Mouse (Mus musculus): ENCODE results near the gene Cc2d2a. TPM values are rescaled to one million over a fixed set of nuclear protein-coding genes. Genes with fewer than 3 reads are reported as not detected.

Cc2d2a gene
- total and polyA plus RNA-seq, 3 experiments, result not detected

DNA sequence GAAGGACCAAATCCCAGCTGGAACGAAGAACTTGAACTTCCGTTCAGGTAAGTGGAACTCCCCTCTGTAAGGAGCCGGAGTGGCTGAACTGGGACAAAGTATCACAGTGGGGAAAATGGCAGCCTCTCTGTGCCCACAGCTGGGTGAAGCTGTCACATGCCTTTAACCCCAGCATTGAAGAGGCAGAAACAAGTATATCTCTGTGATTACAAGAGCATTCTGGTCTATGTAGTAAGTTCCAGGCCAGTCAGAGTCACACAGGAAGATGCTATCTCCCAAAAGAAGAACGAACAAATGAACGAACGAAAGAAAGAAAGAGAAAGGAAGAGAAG lies 60.3 kb downstream of the Cc2d2a start:
- Histone ChIP-seq H3K36me3 (ENCODE audit: control insufficient read depth in 1 of 2, insufficient read depth in 2 of 2, low read length in 2 of 2) (no peaks in the 10 kb centered on the region), H3K4me1 (ENCODE audit: control insufficient read depth in 1 of 2, insufficient read depth in 2 of 2, low read length in 2 of 2) (no peaks in the 10 kb centered on the region), H3K4me3 (ENCODE audit: control insufficient read depth in 1 of 2, insufficient read depth in 1 of 2, low read depth in 2 of 2, low read length in 2 of 2) (no peak overlapping the region), H3K9ac (ENCODE audit: control insufficient read depth, low read depth, low read length, poor library complexity, severe bottlenecking) (no peak overlapping the region), H3K9me3 (replicated peaks; ENCODE audit: insufficient read depth, low read length) (no peaks in the 10 kb centered on the region), H3K27me3 (ENCODE audit: control insufficient read depth in 1 of 2, insufficient read depth in 2 of 2, low read length in 2 of 2) (peaks cover 0 to 1% of the 10 kb centered on the region in 2 experiments; a peak in 1 of 4 replicates), H3K27ac (ENCODE audit: control insufficient read depth, low read depth, low read length) (no peak overlapping the region), H3K79me2 (ENCODE audit: control insufficient read depth, insufficient read depth, low read length, poor library complexity) (no peaks in the 10 kb centered on the region)
- DNase-seq (ENCODE audit: low read depth, low spot score), result no peak
- TF ChIP-seq TAL1 (IDR thresholded peaks at IDR 0.05; ENCODE audit: low read length) (no peak), MAZ (IDR thresholded peaks at IDR 0.05; ENCODE audit: low read depth, low read length) (no peak), MYC (IDR thresholded peaks at IDR 0.05; ENCODE audit: low read depth, low read length) (no peak), MAX (IDR thresholded peaks at IDR 0.05; ENCODE audit: low read length) (no peak), POLR2AphosphoS2 (IDR thresholded peaks at IDR 0.05; ENCODE audit: low read length) (no peak), CTCF (IDR thresholded peaks at IDR 0.05 in 2 of 3, conservative IDR thresholded peaks at IDR 0.05 in 1 of 3; ENCODE audit: control insufficient read depth in 1 of 3, insufficient read depth in 1 of 3, low read depth in 2 of 3, low read length in 3 of 3, poor library complexity in 1 of 3, severe bottlenecking in 1 of 3) (no peak)

DNA sequence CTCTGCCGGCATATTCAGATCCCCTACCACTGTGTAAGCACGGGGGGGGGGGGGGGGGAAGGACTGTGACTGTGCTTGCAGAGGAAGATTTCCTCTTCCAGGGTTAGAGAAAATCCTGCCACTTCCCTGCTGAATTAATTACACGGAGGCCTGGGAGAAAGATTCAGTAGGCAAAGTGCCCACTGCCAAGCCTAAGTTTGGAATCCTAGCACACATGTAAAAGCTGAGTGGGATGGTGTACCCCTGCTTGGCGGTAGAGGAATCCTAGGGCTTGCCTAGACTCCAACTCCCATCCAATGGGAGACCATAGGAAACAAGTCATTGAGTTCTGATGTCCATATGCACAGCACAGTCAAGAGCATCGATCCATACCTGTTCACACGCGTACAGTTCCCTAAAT lies 61.7 kb downstream of the Cc2d2a start:
- DNase-seq (ENCODE audit: low read depth, low spot score), result no peak
- H3K9ac ChIP-seq (ENCODE audit: control insufficient read depth, low read depth, low read length, poor library complexity, severe bottlenecking), result no peak overlapping the region
- H3K27me3 ChIP-seq (ENCODE audit: control insufficient read depth in 1 of 2, insufficient read depth in 2 of 2, low read length in 2 of 2), result peaks cover 0 to 1% of the 10 kb centered on the region in 2 experiments; a peak in 1 of 4 replicates
- no peak overlapping the region for H3K27ac ChIP-seq (ENCODE audit: control insufficient read depth, low read depth, low read length)
- no peaks in the 10 kb centered on the region for H3K9me3 ChIP-seq (replicated peaks; ENCODE audit: insufficient read depth, low read length)
- no peaks in the 10 kb centered on the region for H3K36me3 ChIP-seq (ENCODE audit: control insufficient read depth in 1 of 2, insufficient read depth in 2 of 2, low read length in 2 of 2)
- no peak overlapping the region for H3K4me3 ChIP-seq (ENCODE audit: control insufficient read depth in 1 of 2, insufficient read depth in 1 of 2, low read depth in 2 of 2, low read length in 2 of 2)
- H3K4me1 ChIP-seq (ENCODE audit: control insufficient read depth in 1 of 2, insufficient read depth in 2 of 2, low read length in 2 of 2), result no peaks in the 10 kb centered on the region
- no peak for TF ChIP-seq CHD1 (IDR thresholded peaks at IDR 0.05; ENCODE audit: low read depth, low read length)
- no peak for TF ChIP-seq NRF1 (IDR thresholded peaks at IDR 0.05; ENCODE audit: insufficient read depth, low read depth, low read length, poor library complexity, severe bottlenecking)
- no peak for TF ChIP-seq USF2 (IDR thresholded peaks at IDR 0.05; ENCODE audit: borderline replicate concordance in 1 of 2, insufficient read depth in 1 of 2, low read depth in 1 of 2, low read length in 2 of 2)
- no peak for TF ChIP-seq SMC3 (IDR thresholded peaks at IDR 0.05; ENCODE audit: low read depth, low read length)
- no peaks in the 10 kb centered on the region for H3K79me2 ChIP-seq (ENCODE audit: control insufficient read depth, insufficient read depth, low read length, poor library complexity)

DNA sequence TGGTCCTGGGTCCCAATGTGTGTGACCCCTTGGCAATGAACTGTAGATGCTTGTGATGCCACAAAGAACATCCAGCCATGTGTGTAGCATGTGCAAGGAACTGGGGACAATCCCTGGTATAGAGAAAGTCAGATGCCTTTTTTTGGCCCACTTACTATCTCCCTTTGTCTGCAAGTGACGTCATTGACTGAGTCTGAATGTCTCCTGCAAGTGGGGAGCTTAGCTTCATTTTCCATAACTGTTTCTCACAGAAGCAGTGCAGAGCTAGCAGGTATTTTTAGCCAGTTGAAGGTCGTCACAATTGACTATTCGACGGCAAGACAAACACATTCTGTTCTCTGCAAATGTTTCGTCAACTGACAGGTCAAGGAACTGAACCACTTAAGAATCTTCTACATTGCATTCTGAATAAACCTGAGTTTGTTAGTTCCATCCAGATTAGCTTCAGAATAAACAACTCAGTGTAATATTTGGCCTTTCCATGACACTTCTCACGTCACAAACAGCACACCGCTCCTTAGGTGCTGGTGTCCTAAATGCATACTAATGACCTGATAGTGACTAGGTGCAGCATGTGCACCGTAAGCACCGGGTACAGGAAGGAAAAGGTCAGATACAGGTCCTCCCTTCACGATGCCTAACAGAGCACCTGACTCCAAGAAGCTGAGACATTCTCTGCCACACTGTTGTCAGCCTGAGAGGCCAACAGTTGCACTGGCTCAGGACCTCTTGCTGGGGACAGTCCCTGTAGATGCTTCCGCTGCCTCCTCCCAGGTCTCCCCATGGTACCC lies 66.4 kb downstream of the Cc2d2a start:
- no peak for DNase-seq (ENCODE audit: low read depth, low spot score)
- H3K9me3 ChIP-seq (replicated peaks; ENCODE audit: insufficient read depth, low read length), result no peaks in the 10 kb centered on the region
- H3K27me3 ChIP-seq (ENCODE audit: control insufficient read depth in 1 of 2, insufficient read depth in 2 of 2, low read length in 2 of 2), result no peaks in the 10 kb centered on the region
- H3K4me3 ChIP-seq (ENCODE audit: control insufficient read depth in 1 of 2, insufficient read depth in 1 of 2, low read depth in 2 of 2, low read length in 2 of 2), result no peak overlapping the region
- TF ChIP-seq E2F4 (IDR thresholded peaks at IDR 0.05; ENCODE audit: borderline replicate concordance, low read depth, low read length), result no peak
- no peak for TF ChIP-seq CHD2 (IDR thresholded peaks at IDR 0.05; ENCODE audit: low read length)
- TF ChIP-seq TBP (IDR thresholded peaks at IDR 0.05; ENCODE audit: low read depth, low read length), result no peak
- no peak for TF ChIP-seq TCF12 (IDR thresholded peaks at IDR 0.05; ENCODE audit: low read depth, low read length)
- TF ChIP-seq USF2 (IDR thresholded peaks at IDR 0.05; ENCODE audit: borderline replicate concordance in 1 of 2, insufficient read depth in 1 of 2, low read depth in 1 of 2, low read length in 2 of 2), result no peak
- TF ChIP-seq ETS1 (IDR thresholded peaks at IDR 0.05; ENCODE audit: low read depth, low read length), result no peak
- TF ChIP-seq MEF2A (IDR thresholded peaks at IDR 0.05; ENCODE audit: extremely low read depth, insufficient replicate concordance, low read depth, low read length, poor library complexity, severe bottlenecking), result no peak
- TF ChIP-seq JUND (IDR thresholded peaks at IDR 0.05; ENCODE audit: low read depth, low read length), result no peak
- TF ChIP-seq BHLHE40 (IDR thresholded peaks at IDR 0.05; ENCODE audit: borderline replicate concordance, low read depth, low read length), result no peak
- TF ChIP-seq NRF1 (IDR thresholded peaks at IDR 0.05; ENCODE audit: insufficient read depth, low read depth, low read length, poor library complexity, severe bottlenecking), result no peak
- TF ChIP-seq POLR2A (IDR thresholded peaks at IDR 0.05; ENCODE audit: control insufficient read depth in 1 of 2, insufficient read depth in 1 of 2, low read depth in 1 of 2, low read length in 2 of 2, poor library complexity in 1 of 2), result no peak
- TF ChIP-seq SMC3 (IDR thresholded peaks at IDR 0.05; ENCODE audit: low read depth, low read length), result no peak
- TF ChIP-seq MAFK (IDR thresholded peaks at IDR 0.05; ENCODE audit: borderline replicate concordance, low read depth, low read length), result no peak
- TF ChIP-seq HCFC1 (IDR thresholded peaks at IDR 0.05; ENCODE audit: low read depth, low read length), result no peak
- no peak for TF ChIP-seq KAT2A (conservative IDR thresholded peaks at IDR 0.05; ENCODE audit: low read depth, low read length)
- no peak for TF ChIP-seq CTCF (IDR thresholded peaks at IDR 0.05 in 2 of 3, conservative IDR thresholded peaks at IDR 0.05 in 1 of 3; ENCODE audit: control insufficient read depth in 1 of 3, insufficient read depth in 1 of 3, low read depth in 2 of 3, low read length in 3 of 3, poor library complexity in 1 of 3, severe bottlenecking in 1 of 3)
- TF ChIP-seq ZMIZ1 (IDR thresholded peaks at IDR 0.05; ENCODE audit: low read depth, low read length), result no peak
- TF ChIP-seq NELFE (IDR thresholded peaks at IDR 0.05; ENCODE audit: low read depth, low read length), result no peak
- no peak for TF ChIP-seq TAL1 (IDR thresholded peaks at IDR 0.05; ENCODE audit: low read length)
- H3K36me3 ChIP-seq (ENCODE audit: control insufficient read depth in 1 of 2, insufficient read depth in 2 of 2, low read length in 2 of 2), result no peaks in the 10 kb centered on the region
- H3K27ac ChIP-seq (ENCODE audit: control insufficient read depth, low read depth, low read length), result no peak overlapping the region
- H3K4me1 ChIP-seq (ENCODE audit: control insufficient read depth in 1 of 2, insufficient read depth in 2 of 2, low read length in 2 of 2), result no peaks in the 10 kb centered on the region
- H3K9ac ChIP-seq (ENCODE audit: control insufficient read depth, low read depth, low read length, poor library complexity, severe bottlenecking), result no peak overlapping the region
- no peaks in the 10 kb centered on the region for H3K79me2 ChIP-seq (ENCODE audit: control insufficient read depth, insufficient read depth, low read length, poor library complexity)
